Mouse (Mus musculus) liver, adult 2 months (tissue): ENCODE data around the gene Slc10a7. TPM values are rescaled to one million over a fixed set of nuclear protein-coding genes. Genes with fewer than 3 reads are reported as not detected.
A peak's percentile ranks its signal among the peaks of the same experiment; 100 is the strongest.

ENCODE experiments used
- DNase-seq: peaks from one replicate; pipeline ENCODE4 v3.0.0-alpha.2; 2011; ENCODE audit warnings: low read depth, low spot score; ENCODE audit errors: extremely low read depth
- H3K27ac ChIP-seq: fragments of 200-500 bp; replicated peaks from 2 replicates; pipeline ENCODE4 v1.5.1; 2012; ENCODE audit warnings: low read depth, mild to moderate bottlenecking, control low read depth, inconsistent platforms, low read length; ENCODE audit not compliant: insufficient read depth
- H3K27me3 ChIP-seq: fragments of 200-500 bp; 2 replicates; pipeline ENCODE4 v1.6.1; 2012; ENCODE audit warnings: mild to moderate bottlenecking, moderate library complexity, low read length, inconsistent platforms; ENCODE audit not compliant: control insufficient read depth, insufficient read depth
- H3K36me3 ChIP-seq: fragments of 200-500 bp; 2 replicates; pipeline ENCODE4 v1.6.1; 2012; ENCODE audit warnings: low read length, inconsistent platforms; ENCODE audit not compliant: control insufficient read depth, insufficient read depth
- H3K4me1 ChIP-seq: fragments of 200-500 bp; 2 replicates; pipeline ENCODE4 v1.6.1; 2011; ENCODE audit warnings: low read length; ENCODE audit not compliant: control insufficient read depth, insufficient read depth
- H3K4me3 ChIP-seq: fragments of 200-500 bp; 2 replicates; pipeline ENCODE4 v1.5.1; 2011; ENCODE audit warnings: low read depth, mild to moderate bottlenecking, control low read depth, low read length, moderate library complexity; ENCODE audit not compliant: insufficient read depth
- H3K79me2 ChIP-seq: fragments of 200-500 bp; 2 replicates; pipeline ENCODE4 v1.6.1; 2012; ENCODE audit warnings: inconsistent platforms, mild to moderate bottlenecking, low read length, moderate library complexity; ENCODE audit not compliant: control insufficient read depth, insufficient read depth
- H3K9ac ChIP-seq: fragments of 200-500 bp; 2 replicates; pipeline ENCODE4 v1.6.1; 2012; ENCODE audit warnings: low read depth, mild to moderate bottlenecking, control low read depth, inconsistent platforms, low read length
- CTCF ChIP-seq: fragments of 200-500 bp; IDR thresholded peaks from 2 replicates; pipeline ENCODE4 v1.5.1; 2011; ENCODE audit warnings: low read depth, low read length, control low read depth
- POLR2A ChIP-seq: fragments of 200-500 bp; IDR thresholded peaks from 2 replicates; pipeline ENCODE4 v1.6.1; 2011; ENCODE audit warnings: low read length, control low read depth; ENCODE audit not compliant: insufficient read depth; ENCODE audit errors: extremely low read depth
- WGBS: fragments of 180-500 bp; shearing (Covaris S2); methylation state at CpG from one replicate; pipeline ENCODE4 v1.1.7; 2018; 5-methylcytosine and 5-hydroxymethylcytosine counted together
- polyA plus RNA-seq: library from polyadenylated mRNA; depleted of rRNA; stranded (reverse); fragments of >200 nt; gene quantifications from 2 replicates; pipeline ENCODE4 v1.2.3, GENCODE M21; 2012
- total RNA-seq: library from RNA; depleted of rRNA; stranded (reverse); fragments of >200 nt; gene quantifications from 2 replicates; pipeline ENCODE4 v1.2.3, GENCODE M21; 2014

The Slc10a7 gene
- total and polyA plus RNA-seq, 2 experiments, result 6.3 to 6.6 TPM

- Histone ChIP-seq H3K27me3 (no peaks in the 10 kb centered on the region), H3K36me3 (no peaks in the 10 kb centered on the region), H3K9ac (no peak overlapping the region), H3K79me2 (no peaks in the 10 kb centered on the region; the same call in 1 of the 2 replicates), H3K4me1 (no peaks in the 10 kb centered on the region), H3K4me3 (no peak overlapping the region), H3K27ac (no peak overlapping the region)
- 74% methylated on average over 5 of the region's 5 CpGs for WGBS
- no peak for DNase-seq
- no peak for TF ChIP-seq CTCF
- TF ChIP-seq POLR2A, result no peak
These were observed 133.2 kb downstream of the Slc10a7 start for GRCm38 (mm10) chr8:78642376-78642775.

GRCm38 (mm10) chr8:78647000-78647656 is 138.0 kb downstream of the Slc10a7 start:
- Histone ChIP-seq H3K36me3 (no peaks in the 10 kb centered on the region), H3K4me1 (no peaks in the 10 kb centered on the region), H3K27me3 (no peaks in the 10 kb centered on the region), H3K79me2 (no peaks in the 10 kb centered on the region), H3K4me3 (no peak overlapping the region), H3K9ac (no peak overlapping the region), H3K27ac (no peak overlapping the region)
- TF ChIP-seq CTCF (no peak), POLR2A (no peak)
- WGBS, result 64% methylated on average over 8 of the region's 8 CpGs
- DNase-seq, result no peak

GRCm38 (mm10) chr8:78647846-78648245 is 138.7 kb downstream of the Slc10a7 start:
- DNase-seq, result no peak
- Histone ChIP-seq H3K4me3 (no peak overlapping the region), H3K4me1 (no peaks in the 10 kb centered on the region), H3K36me3 (no peaks in the 10 kb centered on the region), H3K9ac (no peak overlapping the region), H3K27ac (no peak overlapping the region), H3K79me2 (no peaks in the 10 kb centered on the region), H3K27me3 (no peaks in the 10 kb centered on the region)
- TF ChIP-seq CTCF (no peak), POLR2A (no peak)
- 83% methylated on average over 4 of the region's 4 CpGs for WGBS

- no peaks in the 10 kb centered on the region for H3K4me1 ChIP-seq
- no peak overlapping the region for H3K27ac ChIP-seq
- H3K4me3 ChIP-seq, result no peak overlapping the region
- DNase-seq, result peak; percentile 30
- H3K79me2 ChIP-seq, result no peaks in the 10 kb centered on the region
- no peaks in the 10 kb centered on the region for H3K36me3 ChIP-seq
- no peaks in the 10 kb centered on the region for H3K27me3 ChIP-seq
- TF ChIP-seq CTCF (peak; percentile 63), POLR2A (no peak)
- H3K9ac ChIP-seq, result no peak overlapping the region
- WGBS, result 33% methylated on average over 7 of the region's 7 CpGs
These were observed 139.8 kb downstream of the Slc10a7 start for GRCm38 (mm10) chr8:78648918-78649317.

GRCm38 (mm10) chr8:78651670-78652069 is 142.5 kb downstream of the Slc10a7 start:
- no peak for TF ChIP-seq CTCF
- no peak for TF ChIP-seq POLR2A

GRCm38 (mm10) chr8:78655351-78656045 is 146.4 kb downstream of the Slc10a7 start:
- H3K27me3 ChIP-seq, result no peaks in the 10 kb centered on the region
- no peaks in the 10 kb centered on the region for H3K36me3 ChIP-seq
- no peak overlapping the region for H3K27ac ChIP-seq
- 19% methylated on average over 1 of the region's 1 CpGs for WGBS
- no peak for DNase-seq
- no peak for TF ChIP-seq CTCF
- TF ChIP-seq POLR2A, result no peak
- no peak overlapping the region for H3K4me3 ChIP-seq
- H3K9ac ChIP-seq, result no peak overlapping the region
- H3K4me1 ChIP-seq, result 0 out of 2 replicates have a peak, but pooled peaks cover 2% of the 10 kb centered on the region
- no peaks in the 10 kb centered on the region for H3K79me2 ChIP-seq

More at GRCm38 (mm10) chr8:78651670-78652069, 142.5 kb downstream of the Slc10a7 start:
- H3K27me3 ChIP-seq, result no peaks in the 10 kb centered on the region
- 0 out of 2 replicates have a peak, but pooled peaks cover 2% of the 10 kb centered on the region for H3K4me1 ChIP-seq
- no peak overlapping the region for H3K27ac ChIP-seq
- 81% methylated on average over 3 of the region's 3 CpGs for WGBS
- no peak overlapping the region for H3K4me3 ChIP-seq
- no peaks in the 10 kb centered on the region for H3K36me3 ChIP-seq
- no peak overlapping the region for H3K9ac ChIP-seq
- H3K79me2 ChIP-seq, result no peaks in the 10 kb centered on the region
- no peak for DNase-seq
